Mouse (Mus musculus): ENCODE results near the gene Mpig6b.
A peak's percentile ranks its signal among the peaks of the same experiment; 100 is the strongest.

Mpig6b gene

GRCm38 (mm10) chr17:35085208-35085865, 19.4 kb upstream of the Mpig6b start, which contains the start of gene Ly6g6f:
TSS of gene Ly6g6f (minus strand) at chr17:35085610.
- no peak for DNase-seq

DNA sequence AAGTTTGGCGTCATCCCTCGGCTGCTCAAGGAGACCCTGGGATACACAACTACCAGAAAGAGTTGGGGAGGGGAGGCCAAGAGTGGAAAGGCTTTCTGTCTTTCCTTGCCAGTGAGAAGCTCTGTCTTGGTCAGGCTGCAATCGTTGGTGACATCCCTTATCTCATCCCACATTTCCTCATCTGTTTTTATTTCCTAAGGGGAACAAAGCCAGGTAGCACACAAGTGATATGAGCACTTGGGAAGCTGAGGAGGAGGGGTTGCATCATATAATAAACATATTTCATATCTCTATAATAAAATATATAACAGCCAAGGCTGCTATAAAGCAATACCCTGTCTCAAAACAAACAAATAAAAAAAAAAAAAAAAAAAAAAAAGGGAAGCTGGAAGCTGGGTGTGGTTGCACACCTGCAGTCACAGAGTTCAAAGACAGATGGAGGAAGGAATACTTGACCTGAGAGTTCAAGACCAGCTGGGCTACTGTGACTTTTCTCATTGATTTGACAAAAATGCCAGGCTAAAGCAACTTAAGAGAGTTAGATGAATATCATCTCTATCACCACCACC, 18.0 kb upstream of the Mpig6b start:
- DNase-seq: no peak

DNA sequence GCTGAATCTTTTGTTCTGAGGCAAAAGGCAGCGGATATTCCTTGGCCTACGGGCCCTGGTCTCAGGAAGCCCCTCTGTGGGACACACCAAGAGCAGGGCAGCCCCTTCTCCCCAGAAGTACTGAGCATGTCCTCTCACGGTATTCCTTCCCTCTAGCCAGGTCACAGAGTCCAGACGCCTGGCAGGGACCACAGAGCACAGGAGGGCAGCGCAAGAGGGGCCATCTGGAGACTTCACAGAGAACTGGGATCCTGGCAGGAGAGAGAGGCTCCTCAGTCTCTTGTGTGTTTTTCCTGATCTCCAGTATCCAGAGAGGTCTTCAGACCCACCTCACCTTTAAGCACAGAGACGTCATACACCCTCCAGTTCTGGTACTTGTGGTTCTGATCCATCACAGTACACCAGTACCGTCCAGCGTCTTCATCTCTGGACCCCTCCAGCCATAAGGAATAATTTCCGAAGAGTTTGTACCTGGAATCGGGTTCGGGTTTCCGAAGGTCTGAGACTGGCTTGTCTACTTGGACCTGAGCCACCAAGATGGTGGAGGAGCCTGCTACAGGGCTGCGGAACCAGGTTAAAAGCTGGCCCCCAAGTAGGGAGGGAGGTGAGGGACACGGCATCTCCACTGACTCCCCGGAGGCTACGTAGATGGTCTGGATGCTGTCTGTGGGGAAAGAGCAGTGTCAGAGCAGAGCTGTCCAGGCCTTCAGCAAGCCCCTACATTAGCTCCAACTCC, 17.0 kb upstream of the Mpig6b start:
- no peak for DNase-seq

DNA sequence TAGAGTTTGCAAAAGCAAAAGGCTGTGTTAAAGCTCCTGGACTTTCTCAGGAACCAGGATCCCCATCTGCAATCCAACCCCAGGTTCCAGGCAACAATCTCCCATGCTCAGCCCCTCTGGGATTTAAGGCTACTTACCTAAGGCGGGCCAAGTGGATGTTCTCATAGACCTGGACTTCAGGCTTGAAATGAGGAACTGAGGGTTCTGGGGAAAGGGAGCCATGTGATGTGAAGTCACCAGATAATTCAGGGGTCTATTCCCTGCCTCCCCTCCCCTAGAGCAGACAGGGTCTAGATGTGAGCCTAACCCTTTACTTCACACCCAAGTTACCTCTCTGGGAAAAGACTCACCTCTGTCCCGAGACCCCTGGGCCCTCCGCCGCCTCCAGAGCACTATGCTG, 14.7 kb upstream of the Mpig6b start:
- no peak for DNase-seq

GRCm38 (mm10) chr17:35080248-35080647, 14.3 kb upstream of the Mpig6b start:
- no peak for DNase-seq

- peak; percentile 85 for DNase-seq
These were observed 13.8 kb upstream of the Mpig6b start for GRCm38 (mm10) chr17:35079778-35080177.

- DNase-seq: peak; percentile 45
These were observed 11.8 kb upstream of the Mpig6b start, which contains the start of gene Ly6g6d for GRCm38 (mm10) chr17:35077786-35078233. TSS of gene Ly6g6d (minus strand) at chr17:35078065.

DNA sequence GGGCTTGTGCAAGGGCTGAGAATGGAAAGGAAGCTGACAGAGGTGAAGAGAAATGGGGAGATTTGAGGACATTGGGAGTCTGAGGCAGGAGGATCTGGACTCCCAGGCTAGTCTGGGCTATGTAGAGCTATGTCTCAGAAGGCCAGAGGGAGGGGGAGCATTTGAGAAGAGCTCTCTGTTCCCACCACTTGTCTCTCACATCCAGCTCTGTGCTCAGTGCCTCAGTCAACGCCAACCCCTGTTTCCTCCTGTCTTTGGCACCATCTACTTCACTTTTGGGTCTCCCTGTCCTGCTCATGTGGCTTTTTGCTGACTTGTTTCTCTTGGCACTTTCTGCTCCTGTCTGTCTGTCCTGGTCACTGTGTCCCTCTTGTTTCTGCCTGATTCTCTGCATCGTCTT, 11.3 kb upstream of the Mpig6b start:
- no peak for DNase-seq

GRCm38 (mm10) chr17:35076507-35077176, 10.7 kb upstream of the Mpig6b start, which contains the start of gene Ly6g6e:
TSS of gene Ly6g6e (plus strand) at chr17:35076902.
- no peak for DNase-seq

- DNase-seq: no peak
These were observed 8.1 kb upstream of the Mpig6b start for GRCm38 (mm10) chr17:35074097-35074496.

GRCm38 (mm10) chr17:35071454-35071853, 5.5 kb upstream of the Mpig6b start:
- no peak for DNase-seq

DNA sequence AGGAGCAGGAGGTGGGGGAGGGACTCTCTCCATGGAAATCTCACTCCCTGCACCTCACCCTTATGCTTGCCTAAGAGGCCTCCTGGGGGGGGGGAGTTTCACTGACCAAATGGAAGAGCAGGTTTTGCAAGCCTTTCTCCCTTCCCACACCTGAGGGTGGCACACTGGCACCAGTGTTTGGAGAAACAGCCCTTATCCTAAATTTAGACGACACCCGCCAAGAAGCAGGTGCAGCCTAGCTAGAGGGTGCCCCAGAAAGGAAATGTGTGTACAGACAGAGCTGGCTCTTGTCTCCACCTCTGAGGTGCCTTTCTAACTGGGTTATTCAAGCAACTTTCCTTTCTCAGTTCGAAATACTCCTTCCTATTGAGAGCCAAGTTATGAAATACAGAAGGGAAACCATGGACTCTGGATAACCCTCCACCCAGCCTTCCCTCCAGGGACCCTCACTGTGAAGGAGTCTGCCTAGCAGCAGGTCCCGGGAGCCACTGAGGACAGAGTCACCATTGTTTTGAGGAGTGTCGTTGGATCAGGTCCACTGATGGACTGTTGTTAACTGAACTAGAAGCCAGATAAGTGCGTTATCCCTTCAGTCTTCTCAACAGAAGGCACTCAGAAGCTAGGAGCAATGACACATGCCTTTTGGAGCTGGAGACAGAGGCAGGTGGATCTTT, 4.7 kb upstream of the Mpig6b start:
- no peak for DNase-seq

GRCm38 (mm10) chr17:35068213-35068914, 2.4 kb upstream of the Mpig6b start:
- no peak for DNase-seq

GRCm38 (mm10) chr17:35064951-35065947, 735 bp downstream of the Mpig6b start, which contains the start of gene Ly6g6c:
TSS of gene Ly6g6c (plus strand) at chr17:35065388.
- peak; percentile 62 for DNase-seq

DNA sequence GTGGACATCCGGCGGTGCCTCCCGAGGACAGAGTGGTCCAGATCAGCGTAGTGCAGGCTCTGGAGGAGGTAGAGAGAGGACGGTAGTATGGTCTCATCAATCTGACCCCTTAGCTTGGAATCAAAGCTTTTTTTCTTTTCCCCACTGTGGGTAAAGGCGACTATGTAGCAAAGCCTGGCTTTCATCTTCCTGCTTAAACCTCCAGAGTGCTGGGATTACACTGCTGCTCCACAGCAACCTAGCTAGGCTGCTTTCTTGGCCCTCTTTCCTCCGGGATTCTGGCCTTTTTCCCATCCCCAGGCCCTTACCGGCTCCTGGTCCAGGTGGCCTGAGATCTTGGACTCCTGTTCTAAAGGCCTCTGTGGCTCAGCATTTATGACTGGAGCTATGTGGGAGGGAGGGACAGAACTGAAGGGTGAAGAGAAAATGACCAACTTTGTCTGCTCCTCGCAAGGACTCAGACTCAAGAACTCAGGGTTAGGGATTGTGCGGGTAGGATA, 1.6 kb downstream of the Mpig6b start:
- no peak for DNase-seq

- no peak for DNase-seq
These were observed 2.5 kb downstream of the Mpig6b start for GRCm38 (mm10) chr17:35063466-35063865.

- DNase-seq: no peak
These were observed 4.7 kb downstream of the Mpig6b start for GRCm38 (mm10) chr17:35061299-35061698.

GRCm38 (mm10) chr17:35060737-35061297, 5.2 kb downstream of the Mpig6b start:
- DNase-seq: peak; percentile 72

DNA sequence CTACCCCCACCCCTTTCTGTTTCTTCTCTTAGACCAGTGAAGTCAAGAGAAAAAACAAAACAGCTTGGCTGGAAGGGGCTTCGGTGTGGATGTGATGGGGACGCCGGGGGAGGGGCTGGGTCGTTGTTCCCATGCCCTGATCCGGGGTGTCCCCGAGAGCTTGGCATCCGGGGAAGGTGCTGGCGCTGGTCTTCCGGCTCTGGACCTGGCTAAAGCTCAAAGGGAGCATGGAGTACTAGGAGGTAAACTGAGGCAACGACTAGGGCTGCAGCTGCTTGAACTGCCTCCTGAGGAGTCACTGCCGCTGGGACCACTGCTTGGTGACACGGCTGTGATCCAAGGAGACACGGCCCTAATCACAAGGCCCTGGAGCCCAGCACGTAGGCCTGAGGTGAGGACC, 5.9 kb downstream of the Mpig6b start:
- DNase-seq: no peak
